Mouse (Mus musculus) limb, embryonic 12.5 days (tissue): ENCODE data around the gene Hoxc13. TPM values are rescaled to one million over a fixed set of nuclear protein-coding genes. Genes with fewer than 3 reads are reported as not detected.

ENCODE experiments used
- ATAC-seq: fragments of 200-750 bp; cut with Nextera tagmentation; 2 replicates; pipeline ENCODE4 v1.8.0; 2017; ENCODE audit warnings: low read depth, moderate TSS enrichment; ENCODE audit not compliant: insufficient number of reproducible peaks, insufficient read depth, low FRiP score, low TSS enrichment
- H3K27ac ChIP-seq: fragments of 300-500 bp; sonication (generic); 2 replicates; pipeline ENCODE4 v1.5.1; 2016; ENCODE audit warnings: mild to moderate bottlenecking, moderate library complexity
- H3K27me3 ChIP-seq: fragments of 300-500 bp; sonication (generic); 2 replicates; pipeline ENCODE4 v1.6.1; 2016; ENCODE audit warnings: mild to moderate bottlenecking, moderate library complexity
- H3K36me3 ChIP-seq: fragments of 300-500 bp; sonication (generic); 2 replicates; pipeline ENCODE4 v1.6.1; 2016; ENCODE audit warnings: mild to moderate bottlenecking, moderate library complexity
- H3K4me1 ChIP-seq: fragments of 300-500 bp; sonication (generic); replicated peaks from 2 replicates; pipeline ENCODE4 v1.6.1; 2016
- H3K4me2 ChIP-seq: fragments of 300-500 bp; sonication (generic); 2 replicates; pipeline ENCODE4 v1.6.1; 2016; ENCODE audit warnings: mild to moderate bottlenecking, moderate library complexity
- H3K4me3 ChIP-seq: fragments of 300-500 bp; sonication (generic); replicated peaks from 2 replicates; pipeline ENCODE4 v1.5.1; 2016; ENCODE audit warnings: mild to moderate bottlenecking
- H3K9ac ChIP-seq: fragments of 300-500 bp; sonication (generic); replicated peaks from 2 replicates; pipeline ENCODE4 v1.6.1; 2016; ENCODE audit warnings: mild to moderate bottlenecking, moderate library complexity
- H3K9me3 ChIP-seq: fragments of 300-500 bp; sonication (generic); 2 replicates; pipeline ENCODE4 v1.6.1; 2016; ENCODE audit warnings: mild to moderate bottlenecking, moderate library complexity
- WGBS: fragments of 180-500 bp; shearing (Covaris S2); methylation state at CpG from one replicate; pipeline ENCODE4 v1.1.7; 2016; 5-methylcytosine and 5-hydroxymethylcytosine counted together
- polyA plus RNA-seq: library from polyadenylated mRNA; unstranded; fragments of >200 nt; fragmentation: Nextera tagmentation; extraction: Ambion mirVana; gene quantifications from 2 replicates; pipeline ENCODE4 v1.2.1, GENCODE M21; 2016

Hoxc13 gene
- polyA plus RNA-seq, 1 experiment from 2014 or later, result 5.0 TPM

DNA sequence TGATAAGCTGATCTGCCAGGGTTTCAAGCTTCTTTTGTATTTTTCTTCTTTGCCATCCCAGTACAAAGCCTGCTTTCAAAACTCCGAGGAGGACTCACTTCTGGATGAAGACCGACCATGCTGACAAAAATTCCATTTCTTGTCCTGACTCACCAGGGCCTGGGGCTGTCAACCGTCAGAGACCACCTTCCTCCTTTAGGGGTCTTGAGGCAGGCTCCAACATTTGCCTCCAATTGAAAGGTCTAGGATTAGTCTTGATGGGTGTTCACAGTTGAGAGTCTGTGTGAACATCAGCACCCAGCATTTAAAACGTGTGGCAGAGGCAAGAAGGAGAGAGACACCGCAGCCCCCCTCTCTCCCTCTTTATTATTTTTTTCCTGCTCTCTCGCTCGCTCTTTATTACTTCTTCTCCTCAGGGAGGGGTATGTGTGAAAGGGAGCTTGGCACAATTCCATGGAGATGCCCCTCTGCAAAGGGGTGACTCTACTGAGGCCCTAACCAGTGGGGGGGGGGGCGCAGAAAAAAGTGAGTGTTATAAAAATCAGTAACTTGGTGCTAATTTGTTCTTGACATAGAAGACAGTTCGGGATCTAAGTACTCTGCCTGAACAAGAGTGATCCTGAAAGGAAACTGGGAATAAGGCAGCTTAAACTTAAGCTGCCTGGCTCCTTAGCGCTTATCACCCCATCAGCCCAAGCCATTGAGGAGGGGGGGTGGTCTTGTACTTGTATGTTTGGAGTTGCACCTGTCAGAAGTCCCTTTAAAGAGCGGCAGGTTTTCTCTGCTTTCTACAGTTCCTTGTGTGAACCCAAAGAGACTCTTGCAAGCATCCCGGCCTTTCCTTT is 1.3 kb upstream of the Hoxc13 start:
- no peak for ATAC-seq
- peaks cover 15% of the 10 kb centered on the region for H3K4me1 ChIP-seq
- H3K27me3 ChIP-seq, result peaks cover 94% of the 10 kb centered on the region
- H3K9me3 ChIP-seq, result no peaks in the 10 kb centered on the region
- no peaks in the 10 kb centered on the region for H3K36me3 ChIP-seq
- WGBS, result 2% methylated on average over 12 of the region's 12 CpGs
- H3K4me3 ChIP-seq, result no peak overlapping the region
- H3K9ac ChIP-seq, result no peak overlapping the region
- H3K4me2 ChIP-seq, result 0 out of 2 replicates have a peak overlapping the region, but pooled peaks have one; percentile 46
- no peak overlapping the region for H3K27ac ChIP-seq

DNA sequence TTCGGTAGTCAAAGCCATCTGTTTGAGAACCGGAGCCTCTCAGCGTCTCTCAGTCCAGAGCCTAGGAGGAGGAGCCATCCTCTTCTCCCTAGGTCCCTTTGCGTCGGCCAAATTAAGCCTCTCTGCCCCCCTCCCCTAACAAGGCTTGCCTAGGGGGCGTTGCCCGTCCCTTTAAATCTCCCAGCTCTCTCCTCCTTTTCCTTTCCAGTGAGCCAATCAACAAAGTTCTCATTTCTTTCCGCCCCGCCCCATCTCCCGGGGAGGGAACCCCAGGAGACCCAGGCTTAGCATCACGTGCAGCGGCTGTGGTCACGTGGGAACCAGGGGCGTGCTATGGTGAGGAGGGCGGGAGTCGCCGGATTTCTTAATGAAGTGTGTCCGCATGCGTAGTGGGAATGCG is 284 bp upstream of the Hoxc13 start:
- peak; percentile 64 for ATAC-seq
- peak overlapping the region; percentile 46 for H3K4me2 ChIP-seq

DNA sequence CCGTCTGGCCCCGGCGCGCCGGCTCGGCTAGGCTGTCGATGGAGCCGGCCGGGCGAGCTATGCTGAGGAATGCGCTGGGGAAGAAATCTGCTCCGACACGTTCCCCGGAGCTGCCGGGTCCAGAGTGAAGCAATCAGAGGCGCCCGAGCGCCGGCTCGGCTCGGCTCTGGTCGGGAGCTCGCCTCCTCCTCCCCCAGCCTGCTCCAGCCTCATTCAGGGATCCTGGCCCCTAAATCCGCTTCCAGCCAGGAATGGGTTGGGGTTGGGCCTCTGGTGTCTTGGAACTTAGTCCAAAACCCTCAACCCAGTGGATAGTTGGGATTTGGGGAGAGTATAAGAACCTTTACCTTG is 1.1 kb downstream of the Hoxc13 start:
- under 1% methylated on average over 24 of the region's 24 CpGs for WGBS
- ATAC-seq, result peak; percentile 18; the same call in 1 of the 2 replicates
- peak overlapping the region; percentile 31 for H3K4me3 ChIP-seq

More for the DNA sequence above, 284 bp upstream of the Hoxc13 start:
- Histone ChIP-seq H3K4me3 (peak overlapping the region; percentile 31), H3K36me3 (no peaks in the 10 kb centered on the region), H3K27ac (no peak overlapping the region), H3K9ac (no peak overlapping the region), H3K27me3 (peaks cover 96% of the 10 kb centered on the region), H3K9me3 (no peaks in the 10 kb centered on the region), H3K4me1 (peaks cover 15% of the 10 kb centered on the region)
- WGBS, result 0% methylated on average over 18 of the region's 20 CpGs

DNA sequence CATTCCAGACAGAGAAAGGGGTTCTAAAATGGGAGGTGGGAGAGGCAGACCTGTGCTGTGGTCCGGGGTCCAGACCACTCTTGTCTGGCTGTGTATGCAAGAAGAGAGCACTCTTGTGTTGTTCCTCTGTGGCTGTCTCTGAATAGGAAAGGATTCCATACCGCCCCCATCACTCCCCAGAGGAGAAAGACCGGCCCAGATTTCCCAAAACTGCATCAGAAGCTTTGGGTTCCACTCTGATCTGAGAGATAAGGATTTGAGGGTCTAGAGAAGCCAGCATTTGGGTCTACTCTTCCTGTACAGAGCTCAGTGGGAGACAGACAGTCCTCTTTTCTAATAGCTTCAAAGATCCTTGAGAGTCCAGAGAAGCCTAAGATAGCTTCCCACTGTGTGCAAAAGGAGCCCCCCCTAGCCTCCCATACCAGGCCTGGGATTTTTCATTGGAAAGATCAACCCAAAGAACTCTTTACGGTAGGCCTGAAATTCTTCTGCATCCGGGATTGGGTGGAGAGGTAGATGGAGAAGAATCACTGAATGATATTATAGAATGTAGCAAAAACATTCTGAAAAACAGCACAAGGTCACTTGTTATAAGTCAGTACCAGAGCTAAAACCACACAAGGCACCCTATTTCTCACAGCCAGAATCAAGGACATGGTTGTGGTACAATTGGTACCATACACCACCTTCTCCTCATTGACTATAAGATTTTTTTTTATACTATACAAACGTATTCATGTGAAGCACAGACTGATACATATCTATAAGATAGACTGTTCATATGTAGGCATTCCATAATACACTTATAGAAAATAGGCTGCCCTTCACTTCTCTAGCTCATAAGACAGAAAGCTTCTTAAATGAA is 2.0 kb downstream of the Hoxc13 start:
- Histone ChIP-seq H3K4me1 (peaks cover 15% of the 10 kb centered on the region), H3K27me3 (peaks cover 95% of the 10 kb centered on the region), H3K36me3 (no peaks in the 10 kb centered on the region), H3K4me2 (no peak overlapping the region), H3K9ac (no peak overlapping the region), H3K27ac (no peak overlapping the region), H3K9me3 (no peaks in the 10 kb centered on the region), H3K4me3 (0 out of 2 replicates have a peak overlapping the region, but pooled peaks have one; percentile 11)
- 12% methylated on average over 6 of the region's 6 CpGs for WGBS
- no peak for ATAC-seq

More for the DNA sequence above, 1.1 kb downstream of the Hoxc13 start:
- H3K36me3 ChIP-seq, result no peaks in the 10 kb centered on the region
- peaks cover 15% of the 10 kb centered on the region for H3K4me1 ChIP-seq
- H3K9ac ChIP-seq, result no peak overlapping the region; the same call in 1 of the 2 replicates
- peaks cover 95% of the 10 kb centered on the region for H3K27me3 ChIP-seq
- 0 out of 2 replicates have a peak overlapping the region, but pooled peaks have one; percentile 17 for H3K27ac ChIP-seq
- H3K4me2 ChIP-seq, result 0 out of 2 replicates have a peak overlapping the region, but pooled peaks have one; percentile 46
- H3K9me3 ChIP-seq, result no peaks in the 10 kb centered on the region

DNA sequence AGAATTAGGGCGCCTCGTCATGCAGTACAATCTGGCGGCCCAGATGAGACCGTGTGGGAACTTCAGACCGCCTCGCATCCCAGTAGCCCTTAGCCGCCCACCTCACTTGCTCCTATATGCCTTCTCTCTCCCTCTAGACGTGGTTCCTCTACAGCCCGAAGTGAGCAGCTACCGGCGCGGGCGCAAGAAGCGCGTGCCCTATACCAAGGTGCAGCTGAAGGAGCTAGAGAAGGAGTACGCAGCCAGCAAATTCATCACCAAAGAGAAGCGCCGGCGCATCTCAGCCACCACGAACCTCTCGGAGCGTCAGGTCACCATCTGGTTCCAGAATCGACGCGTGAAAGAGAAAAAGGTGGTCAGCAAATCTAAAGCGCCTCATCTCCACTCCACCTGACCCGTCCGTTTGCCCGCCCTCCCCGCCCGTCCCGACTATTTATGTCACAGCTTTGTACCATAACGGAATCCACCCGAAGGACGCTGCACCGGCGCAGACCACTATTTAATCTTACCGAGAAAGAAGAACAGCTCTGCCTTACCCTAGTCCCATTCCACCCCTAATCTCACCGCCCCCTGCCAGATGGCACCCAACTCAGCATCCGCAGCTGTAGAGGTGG is 6.2 kb downstream of the Hoxc13 start:
- Histone ChIP-seq H3K9me3 (no peaks in the 10 kb centered on the region), H3K27ac (no peak overlapping the region), H3K4me2 (no peak overlapping the region), H3K27me3 (peaks cover 95% of the 10 kb centered on the region), H3K4me1 (peaks cover 6% of the 10 kb centered on the region), H3K36me3 (no peaks in the 10 kb centered on the region), H3K9ac (no peak overlapping the region), H3K4me3 (no peak overlapping the region)
- ATAC-seq, result no peak
- WGBS, result 3% methylated on average over 40 of the region's 40 CpGs

DNA sequence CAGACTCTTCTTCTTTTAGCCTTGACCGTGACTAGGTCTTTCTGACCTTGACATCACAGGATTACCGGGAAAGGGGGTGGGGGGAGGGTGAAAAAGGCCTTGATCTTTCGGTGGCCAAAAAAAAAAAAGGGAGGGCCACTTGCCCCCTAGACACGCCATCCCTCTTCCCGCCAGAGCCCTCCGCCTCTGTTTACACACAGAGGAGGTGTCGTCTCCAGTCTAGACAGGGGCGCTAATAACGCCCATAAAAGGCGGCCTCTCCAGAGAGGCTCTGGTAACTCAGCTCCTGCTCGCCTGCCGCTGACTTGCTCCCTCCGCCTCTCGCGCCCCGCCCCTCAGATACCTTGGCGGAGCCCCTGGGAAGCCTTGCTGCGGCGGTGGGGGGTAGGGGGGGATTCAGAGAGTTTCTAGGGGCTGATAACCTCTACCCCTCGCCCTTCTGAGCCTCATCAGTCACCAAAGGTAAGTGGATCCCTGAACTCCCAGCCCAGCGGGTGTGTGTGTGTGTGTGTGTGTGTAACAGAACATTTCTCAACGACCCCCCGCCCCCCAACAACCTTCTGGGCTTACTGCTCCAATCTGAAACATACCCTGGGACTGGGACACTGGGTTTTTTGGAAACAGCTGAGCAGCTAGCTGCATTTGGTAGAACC is 10.9 kb downstream of the Hoxc13 start:
- WGBS, result 1% methylated on average over 23 of the region's 23 CpGs
- Histone ChIP-seq H3K4me3 (0 out of 2 replicates have a peak overlapping the region, but pooled peaks have one; percentile 3), H3K4me1 (peaks cover 14% of the 10 kb centered on the region), H3K27ac (no peak overlapping the region), H3K9ac (no peak overlapping the region), H3K9me3 (no peaks in the 10 kb centered on the region), H3K36me3 (no peaks in the 10 kb centered on the region), H3K4me2 (0 out of 2 replicates have a peak overlapping the region, but pooled peaks have one; percentile 8), H3K27me3 (peaks cover 99% of the 10 kb centered on the region)
- peak; percentile 60; the same call in 1 of the 2 replicates for ATAC-seq

DNA sequence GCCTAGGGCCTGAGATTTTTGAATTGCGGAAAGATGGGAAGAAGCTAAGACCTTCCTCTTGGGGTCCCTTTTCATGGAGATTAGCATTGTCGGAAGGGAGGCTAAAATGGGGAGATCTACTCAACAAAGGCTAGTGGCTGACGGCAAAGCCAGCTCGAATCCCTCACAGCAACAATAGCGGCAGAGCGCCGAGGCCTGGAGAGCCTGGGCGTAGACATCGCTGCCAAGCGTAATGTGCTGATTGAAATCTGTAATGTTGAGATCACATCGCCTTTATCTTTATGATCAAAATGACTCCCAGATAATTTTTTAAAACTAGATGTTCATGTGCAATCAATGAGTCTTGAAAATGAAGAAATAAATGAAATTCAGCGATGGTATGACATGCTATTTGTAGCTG is 13.5 kb downstream of the Hoxc13 start:
- Histone ChIP-seq H3K9ac (no peak overlapping the region), H3K9me3 (no peaks in the 10 kb centered on the region), H3K36me3 (no peaks in the 10 kb centered on the region), H3K27ac (no peak overlapping the region), H3K4me2 (no peak overlapping the region), H3K27me3 (peaks cover 98% of the 10 kb centered on the region), H3K4me1 (peaks cover 23% of the 10 kb centered on the region), H3K4me3 (no peak overlapping the region)
- under 1% methylated on average over 12 of the region's 12 CpGs for WGBS
- ATAC-seq, result no peak

DNA sequence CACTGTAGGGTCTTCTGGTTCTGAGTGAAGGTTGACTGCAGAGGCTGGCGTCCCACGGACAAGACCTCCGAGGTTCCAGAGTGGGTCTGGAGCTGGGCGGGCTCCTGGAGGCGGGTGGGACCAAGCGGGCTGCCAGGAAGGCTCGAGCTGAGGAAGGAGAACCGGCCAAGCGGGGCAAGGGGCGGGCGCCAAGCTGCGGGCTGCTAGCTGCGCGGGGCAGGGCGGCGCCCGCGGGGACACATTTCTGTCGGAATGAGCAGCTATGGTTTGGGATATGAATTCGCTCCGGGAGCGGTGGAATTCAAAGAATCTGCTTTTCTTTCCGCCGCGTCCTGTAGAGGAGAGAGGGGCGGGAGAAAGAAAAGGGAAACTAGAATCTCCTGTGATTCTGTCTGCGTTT is 14.0 kb downstream of the Hoxc13 start:
- H3K4me2 ChIP-seq, result peak overlapping the region; percentile 23
- no peak overlapping the region for H3K27ac ChIP-seq
- peak overlapping the region; percentile 23 for H3K4me3 ChIP-seq
- under 1% methylated on average over 27 of the region's 27 CpGs for WGBS
- ATAC-seq, result no peak
- peaks cover 28% of the 10 kb centered on the region for H3K4me1 ChIP-seq
- H3K9me3 ChIP-seq, result no peaks in the 10 kb centered on the region
- H3K36me3 ChIP-seq, result no peaks in the 10 kb centered on the region
- peaks cover 98% of the 10 kb centered on the region for H3K27me3 ChIP-seq
- no peak overlapping the region for H3K9ac ChIP-seq

DNA sequence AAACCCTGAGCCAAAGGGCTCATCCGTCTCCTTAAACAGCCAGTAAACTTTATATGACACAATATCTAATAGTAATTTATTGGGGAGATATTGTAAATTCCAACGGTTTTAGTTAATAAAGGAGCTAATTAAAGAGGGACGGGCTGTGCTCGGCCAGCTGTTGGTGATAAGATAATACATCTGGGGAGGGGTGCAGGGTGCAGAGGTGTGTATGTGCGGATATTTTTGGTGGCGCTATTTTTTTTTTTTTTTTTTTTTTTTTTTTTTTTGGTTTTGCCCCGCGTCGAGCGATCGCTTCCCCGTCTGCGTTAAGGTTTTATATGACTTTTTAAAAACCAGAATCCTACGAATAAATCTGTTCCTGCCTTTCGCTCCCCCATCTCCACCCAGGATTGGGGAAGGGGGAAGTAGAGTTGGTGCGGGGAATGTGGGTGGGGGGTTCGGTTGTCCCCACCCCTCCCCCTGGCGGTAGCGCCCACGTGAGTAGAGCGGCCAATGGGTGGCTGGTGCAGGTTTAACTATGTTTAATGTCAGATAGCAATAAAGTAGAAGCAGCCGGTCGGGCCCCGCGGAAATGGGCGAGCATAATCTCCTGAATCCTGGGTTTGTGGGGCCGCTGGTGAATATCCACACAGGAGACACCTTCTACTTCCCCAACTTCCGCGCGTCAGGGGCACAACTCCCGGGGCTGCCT is 15.5 kb downstream of the Hoxc13 start, which contains the start of gene Hoxc12:
Gene Hoxc12, plus strand, starts transcription at position 479 of the 694 bp plus-strand sequence.
- no peak; the same call in 1 of the 2 replicates for ATAC-seq
- Histone ChIP-seq H3K9ac (0 out of 2 replicates have a peak within 1 kb of the TSS, but pooled peaks have one; percentile 31), H3K9me3 (no peaks in the 10 kb centered on the region), H3K4me2 (peak within 1 kb of the TSS; percentile 43), H3K4me3 (peak within 1 kb of the TSS; percentile 31), H3K27ac (no peak within 1 kb of the TSS), H3K27me3 (peaks cover 98% of the 10 kb centered on the region), H3K4me1 (peaks cover 29% of the 10 kb centered on the region), H3K36me3 (no peaks in the 10 kb centered on the region)
- under 1% methylated on average over 31 of the region's 31 CpGs for WGBS
